Mouse (Mus musculus): Measurements from ENCODE around the gene Trmt61a.

Gene Trmt61a

DNA sequence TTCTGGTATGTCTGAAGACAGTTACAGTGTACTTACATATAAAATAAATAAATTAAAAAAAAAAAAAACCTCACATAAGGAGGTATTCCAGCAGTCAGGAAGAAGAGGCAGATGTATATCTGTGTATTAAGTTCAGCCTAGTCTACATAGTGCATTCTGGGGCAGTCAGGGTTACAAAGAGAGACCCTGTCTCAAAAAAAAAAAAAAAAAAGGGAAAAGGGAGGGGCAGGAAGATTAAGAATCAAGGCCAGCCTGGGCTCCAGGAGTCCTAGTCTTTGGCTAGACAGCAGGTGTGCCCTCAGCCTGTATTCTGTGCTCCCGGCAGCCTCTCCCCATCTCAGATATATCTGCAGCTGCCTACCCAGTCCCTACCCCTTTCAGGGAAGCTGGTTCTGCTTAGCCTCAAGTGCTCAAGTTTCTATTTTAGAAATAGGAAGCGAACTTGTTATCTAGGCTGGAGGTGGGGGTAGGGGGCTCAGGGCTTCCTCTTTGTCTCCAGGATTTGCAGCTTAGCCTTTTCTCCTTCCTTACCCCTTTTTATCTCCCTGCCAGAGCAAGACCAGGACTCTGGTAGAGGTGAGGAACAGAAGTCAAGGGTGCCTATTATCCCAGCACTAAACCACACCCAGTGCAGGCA is 2.9 kb upstream of the Trmt61a start:
- DNase-seq = no peak

DNA sequence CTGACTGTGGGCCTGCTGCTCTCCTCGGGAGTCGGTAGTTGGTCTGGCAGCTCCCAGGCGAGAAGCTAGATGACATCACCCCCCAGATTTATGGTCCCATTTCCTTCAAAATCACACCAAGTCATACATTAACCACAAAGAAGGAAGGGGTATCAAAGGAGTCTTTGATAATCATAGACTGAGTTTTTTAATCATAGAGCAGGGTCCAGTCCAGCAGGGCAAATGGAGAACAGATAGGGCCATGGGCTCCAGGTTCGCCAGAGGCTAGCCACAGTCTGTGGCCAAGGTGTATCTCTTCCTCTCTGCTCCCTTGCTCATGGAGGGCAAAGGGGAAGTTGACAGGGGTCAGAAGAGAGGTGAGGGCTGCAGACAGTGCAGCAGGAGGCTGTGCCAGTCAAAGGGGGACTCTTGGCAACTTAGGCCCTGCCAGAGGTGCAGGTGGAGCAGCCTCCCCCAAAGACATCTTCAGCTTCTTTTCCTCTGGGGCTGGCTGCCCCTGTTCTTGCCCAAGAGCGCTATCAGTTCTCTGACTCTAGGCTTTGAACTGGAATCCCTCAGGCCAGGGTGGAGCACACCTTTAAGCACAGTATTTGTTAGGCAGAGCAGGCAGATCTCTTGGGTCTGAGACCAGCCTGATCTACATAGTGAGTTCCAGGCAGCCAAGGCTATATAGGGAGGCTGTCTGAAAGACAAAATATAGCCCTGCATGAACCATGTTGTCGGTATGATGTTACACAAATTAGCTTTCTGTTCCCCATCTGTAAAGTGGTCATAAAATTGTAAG is 1.9 kb upstream of the Trmt61a start:
- no peak for DNase-seq

DNA sequence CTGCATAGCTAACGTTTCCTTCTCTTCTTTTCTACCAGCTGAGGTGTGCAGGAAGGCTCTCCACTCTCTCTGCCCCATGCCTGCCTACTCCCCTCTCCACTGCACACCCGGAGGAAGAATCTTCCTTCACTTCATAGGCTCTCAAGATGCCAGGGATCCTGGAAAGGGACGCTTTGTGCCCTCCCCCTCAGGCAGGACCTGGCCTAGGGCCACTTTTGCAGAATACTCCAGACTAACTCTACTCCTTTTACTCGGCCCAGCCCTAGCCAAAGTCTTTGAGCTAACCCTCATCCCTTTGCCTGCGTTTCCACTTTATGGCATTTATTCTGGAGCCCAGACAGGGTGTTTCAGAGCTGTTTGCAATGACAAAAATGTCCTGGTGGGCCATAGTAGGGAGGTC is 484 bp upstream of the Trmt61a start:
- DNase-seq = no peak

DNA sequence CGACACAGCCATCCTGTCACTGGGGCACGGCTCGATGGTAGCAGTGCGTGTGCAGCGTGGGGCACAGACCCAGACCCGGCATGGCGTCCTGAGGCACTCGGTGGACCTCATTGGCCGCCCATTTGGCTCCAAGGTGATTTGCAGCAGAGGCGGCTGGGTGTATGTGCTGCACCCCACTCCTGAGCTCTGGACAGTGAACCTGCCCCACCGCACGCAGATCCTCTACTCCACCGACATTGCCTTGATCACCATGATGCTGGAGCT is 697 bp downstream of the Trmt61a start:
- DNase-seq = no peak

- no peak for DNase-seq
Observed at GRCm38 (mm10) chr12:111678997-111679396, 1.1 kb downstream of the Trmt61a start.

DNA sequence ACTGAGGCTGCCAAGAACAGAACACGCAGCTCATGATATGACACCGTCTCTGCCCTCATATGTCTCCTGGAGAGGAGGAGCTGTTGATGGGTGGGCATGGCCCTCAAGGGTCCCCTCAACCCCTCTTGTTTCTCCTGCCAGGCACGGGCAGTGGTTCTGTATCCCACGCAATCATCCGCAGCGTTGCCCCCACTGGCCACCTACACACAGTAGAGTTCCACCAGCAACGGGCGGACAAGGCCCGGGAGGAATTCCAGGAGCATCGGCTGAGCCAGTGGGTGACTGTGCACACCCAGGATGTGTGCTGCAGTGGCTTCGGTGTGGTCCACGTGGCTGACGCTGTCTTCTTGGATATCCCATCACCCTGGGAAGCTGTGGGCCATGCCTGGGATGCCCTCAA is 2.8 kb downstream of the Trmt61a start:
- DNase-seq = no peak

GRCm38 (mm10) chr12:111681305-111681704 is 3.4 kb downstream of the Trmt61a start:
- no peak for DNase-seq

- DNase-seq = no peak
Observed at GRCm38 (mm10) chr12:111682003-111682402, 4.1 kb downstream of the Trmt61a start.

GRCm38 (mm10) chr12:111682806-111683205 is 4.9 kb downstream of the Trmt61a start:
- DNase-seq = no peak

DNA sequence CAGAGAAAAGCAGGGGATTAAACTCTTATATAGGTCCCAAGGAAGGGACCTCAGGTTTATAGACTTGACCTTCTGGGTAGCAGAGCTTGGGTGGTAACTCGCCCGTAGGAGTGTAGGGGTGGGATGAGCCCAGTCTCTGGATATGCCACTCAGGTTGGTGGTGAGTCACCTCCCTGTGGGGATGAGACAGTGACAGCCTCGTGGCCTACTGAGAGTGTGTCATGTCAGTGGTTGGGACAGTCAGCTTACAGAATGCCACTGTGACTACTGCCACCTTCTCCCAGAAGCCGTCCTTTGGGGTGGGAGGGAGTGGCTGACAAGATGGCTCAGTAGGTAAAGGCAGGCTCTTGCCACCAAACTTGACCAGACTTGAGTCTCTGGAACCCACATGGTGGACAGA is 8.5 kb downstream of the Trmt61a start:
- DNase-seq = no peak

DNA sequence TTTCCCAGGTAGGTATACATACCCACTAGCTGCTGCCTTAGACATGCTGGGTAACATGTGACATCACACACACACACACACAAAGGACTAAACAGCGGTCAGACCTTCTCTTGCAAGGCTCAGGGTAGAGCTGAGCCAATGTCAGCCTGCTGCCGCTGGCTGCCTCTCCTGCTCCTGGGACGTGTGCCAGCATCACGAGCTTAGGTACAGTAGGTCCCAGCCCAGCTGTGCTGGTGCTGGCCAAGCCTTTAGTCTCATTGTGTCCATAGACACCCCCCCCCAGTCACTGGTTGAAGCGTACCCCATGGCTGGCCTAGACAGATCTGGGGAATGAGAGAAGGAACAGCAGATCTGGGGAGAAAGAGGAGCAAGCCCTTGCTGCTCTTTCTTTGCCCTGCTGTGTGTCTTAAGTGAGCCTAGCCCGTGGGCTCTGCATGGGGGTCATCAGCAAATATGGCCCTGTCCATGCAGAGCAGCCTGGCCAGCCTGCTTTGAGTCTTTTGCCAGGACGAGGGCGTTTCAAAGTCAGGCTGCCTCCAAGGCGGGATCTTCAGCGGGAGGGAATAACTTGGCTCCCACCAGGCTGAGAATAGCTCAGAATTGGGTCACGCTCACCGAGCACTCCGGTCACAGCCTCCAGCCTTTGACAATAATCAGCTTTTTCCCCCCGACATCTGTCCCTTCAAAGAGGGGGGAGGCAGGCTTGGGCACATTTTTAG is 9.6 kb downstream of the Trmt61a start:
- no peak for DNase-seq

DNA sequence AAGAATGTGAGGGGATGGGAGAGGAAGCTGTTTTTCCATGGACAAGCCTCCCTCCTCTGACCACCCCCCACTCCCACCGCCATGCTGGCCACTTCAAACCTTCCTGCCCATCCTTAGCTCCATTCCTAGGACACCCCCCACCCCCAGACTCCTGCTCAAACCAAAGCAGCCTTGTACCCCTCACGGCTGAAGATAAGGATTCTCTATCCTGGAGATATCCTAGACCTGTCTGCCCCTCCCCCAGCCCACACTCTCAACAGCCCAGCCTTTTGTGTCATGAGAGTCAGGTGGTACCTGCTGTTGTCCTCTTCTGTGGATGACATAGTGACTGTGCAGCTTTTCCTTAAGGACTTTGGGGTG is 10.1 kb downstream of the Trmt61a start:
- DNase-seq = no peak

DNA sequence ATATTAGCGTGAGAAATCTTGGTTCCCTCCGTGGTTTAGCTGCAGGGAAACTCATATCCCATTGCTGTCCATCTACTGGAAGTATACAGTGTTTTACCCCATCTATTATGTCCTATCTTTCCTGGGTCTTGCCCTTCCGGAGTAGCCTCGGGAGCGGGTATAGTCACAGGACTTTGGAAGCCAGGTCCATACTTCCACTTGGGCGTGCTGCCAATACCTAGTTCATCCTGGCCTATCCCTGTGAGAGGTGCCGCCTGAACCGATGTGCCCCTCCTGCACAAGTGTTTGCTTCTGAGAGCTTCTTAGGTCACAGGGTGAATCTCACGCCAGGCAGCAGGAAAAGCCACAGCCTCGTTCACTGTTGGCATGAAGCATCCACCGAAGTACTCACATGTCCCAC is 11.5 kb downstream of the Trmt61a start:
- DNase-seq = no peak

DNA sequence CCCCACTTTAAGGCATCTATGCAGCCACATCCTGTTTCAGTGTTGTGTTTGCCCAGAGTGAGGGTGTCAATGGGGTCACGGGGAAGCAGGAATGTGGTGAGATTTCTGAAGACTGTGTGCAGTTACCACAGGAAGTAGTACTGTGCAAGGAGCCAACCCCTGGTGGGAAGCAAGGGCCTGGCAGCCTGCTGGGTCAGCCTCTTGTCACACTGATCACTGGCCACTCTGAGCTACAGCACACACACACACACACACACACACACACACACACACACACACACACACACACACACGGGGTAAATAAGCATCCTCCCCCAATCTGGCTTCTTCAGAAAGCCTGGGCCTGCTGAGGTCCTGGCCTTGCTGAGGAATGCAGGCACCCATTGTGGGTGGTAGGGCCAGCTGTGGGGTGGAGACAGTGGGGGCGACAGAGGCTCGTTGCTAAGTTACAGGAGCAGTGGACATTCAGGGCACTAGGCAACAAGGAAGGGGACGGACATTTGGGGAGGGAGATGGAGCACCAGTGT is 13.5 kb downstream of the Trmt61a start:
- DNase-seq = peak; percentile 50 to 69

DNA sequence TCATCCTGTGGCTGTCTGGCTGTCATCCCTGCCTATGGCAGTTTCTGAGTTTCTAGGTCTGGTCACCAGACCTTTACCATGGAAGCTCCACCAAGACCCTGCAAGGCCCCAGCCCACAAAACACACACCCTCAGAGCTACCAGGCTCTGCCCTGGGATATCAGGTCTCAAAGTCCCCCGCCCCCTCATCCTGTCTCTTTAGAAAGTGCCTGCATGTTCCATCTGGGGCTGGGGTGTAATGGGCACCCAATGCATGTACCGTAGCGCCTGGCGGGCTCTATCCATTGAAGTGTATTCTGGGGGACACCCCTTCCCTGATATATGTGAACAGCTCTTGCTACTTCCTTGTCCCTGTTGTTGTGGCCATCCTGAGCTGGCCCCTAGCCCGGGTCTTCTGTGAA is 15.0 kb downstream of the Trmt61a start:
- DNase-seq = peak in 1 of 2 experiments; percentile 26

- peak in 1 of 2 experiments; percentile 34 for DNase-seq
Observed at GRCm38 (mm10) chr12:111693341-111694270, 15.7 kb downstream of the Trmt61a start.

GRCm38 (mm10) chr12:111694271-111694781 is 16.4 kb downstream of the Trmt61a start:
- peak in 1 of 2 experiments; percentile 44 for DNase-seq

GRCm38 (mm10) chr12:111694880-111695804 is 17.2 kb downstream of the Trmt61a start:
- DNase-seq = peak in 1 of 2 experiments; percentile 27

GRCm38 (mm10) chr12:111696239-111696638 is 18.3 kb downstream of the Trmt61a start:
- DNase-seq = peak; percentile 70

GRCm38 (mm10) chr12:111697708-111698107 is 19.8 kb downstream of the Trmt61a start:
- DNase-seq = no peak

DNA sequence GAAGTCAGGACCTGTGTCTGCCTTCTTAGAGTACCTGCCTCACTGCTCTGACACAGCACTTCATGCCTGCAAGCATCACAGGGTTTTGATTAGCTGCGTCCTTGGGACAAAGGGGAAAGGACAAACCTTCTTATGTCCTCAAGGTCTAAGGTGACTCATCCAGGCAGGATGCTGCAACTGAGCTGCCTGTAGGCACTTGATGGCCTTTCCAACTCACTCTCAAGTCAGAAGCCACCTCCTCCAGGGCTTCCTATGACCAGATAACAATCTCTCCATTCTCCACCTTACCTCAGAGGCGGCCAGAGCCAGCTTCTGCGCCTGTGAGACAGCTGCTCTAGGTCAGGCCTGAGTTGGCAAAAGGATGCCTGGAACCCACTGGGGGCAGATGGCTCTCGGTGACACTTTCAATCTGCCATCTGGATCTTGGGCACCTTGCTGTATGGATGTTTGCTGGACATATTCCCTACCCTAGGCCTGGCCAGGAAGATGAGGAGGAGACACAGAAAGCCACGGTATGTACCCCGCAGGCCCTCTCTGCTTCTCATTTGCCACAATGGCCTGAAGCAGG is 20.5 kb downstream of the Trmt61a start:
- DNase-seq = no peak

Data from thymus, postnatal 36 days (tissue).